Comparison of ENCODE assay signal across 18 mouse cellular contexts in the genomic region with DNA sequence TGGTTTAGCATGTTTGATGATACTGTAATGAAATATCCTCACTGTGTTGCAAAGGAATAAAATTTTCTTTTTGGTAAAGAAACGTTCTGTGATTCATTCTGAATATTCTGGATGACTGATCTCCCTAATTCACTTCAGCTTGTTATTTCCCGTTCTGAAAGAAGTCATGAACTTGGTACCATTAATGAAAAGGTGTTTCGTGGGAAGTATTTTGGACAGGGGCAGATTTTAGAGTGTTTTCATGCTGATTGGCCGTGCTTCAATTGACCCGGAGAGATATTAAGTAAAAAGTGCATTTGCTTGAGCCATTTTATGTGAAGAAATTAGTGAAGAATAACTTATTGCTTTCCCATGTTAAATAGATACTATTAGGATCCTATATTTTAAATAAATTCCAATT. TPM values are rescaled to one million over a fixed set of nuclear protein-coding genes. Genes with fewer than 3 reads are reported as not detected.
DNase-seq lines count a peak whose midpoint lies in the region; ATAC-seq and TF ChIP-seq lines count a peak whose summit lies in the region.
"Had no signal": no experiment of that assay in that cellular context is flagged by ENCODE, and none has a peak within 500 bp of the region (broad histone marks: within the 10 kb centered on the region; RNA-seq: fewer than 3 reads in every experiment).

No protein-coding gene starts in this region.

- no peak for ATAC-seq in hindbrain, embryonic 15.5 days (ENCODE audit: low FRiP score, low read depth)
- no peak for ATAC-seq in liver, embryonic 12.5 days
- no peak for ATAC-seq in midbrain, embryonic 12.5 days (ENCODE audit: low FRiP score, low read depth)

- no peak for TF ChIP-seq CTCF in liver, adult 2 months (IDR thresholded peaks at IDR 0.05; ENCODE audit: low read depth, low read length)

- peaks cover 16% of the 10 kb centered on the region for H3K27me3 ChIP-seq in hindbrain, embryonic 15.5 days
- H3K27me3 ChIP-seq in hindbrain, embryonic 10.5 days (ENCODE audit: insufficient read depth, poor library complexity, severe bottlenecking), result peaks cover 37% of the 10 kb centered on the region
- H3K27me3 ChIP-seq in liver, adult 2 months (ENCODE audit: control insufficient read depth, insufficient read depth, low read length), result no peaks in the 10 kb centered on the region
- H3K27me3 ChIP-seq in liver, embryonic 12.5 days (replicated peaks), result peaks cover 53% of the 10 kb centered on the region
- H3K27me3 ChIP-seq in midbrain, embryonic 12.5 days, result peaks cover 15% of the 10 kb centered on the region

- H3K4me2 ChIP-seq in hindbrain, embryonic 15.5 days, result peak overlapping the region; percentile 98
- no peak overlapping the region for H3K4me2 ChIP-seq in liver, embryonic 12.5 days
- peak overlapping the region; percentile 98 for H3K4me2 ChIP-seq in midbrain, embryonic 12.5 days (replicated peaks)

- H3K27ac ChIP-seq in hindbrain, embryonic 15.5 days (replicated peaks), result no peak overlapping the region
- no peak overlapping the region for H3K27ac ChIP-seq in hindbrain, embryonic 10.5 days
- no peak overlapping the region for H3K27ac ChIP-seq in liver, adult 2 months (replicated peaks; ENCODE audit: insufficient read depth, low read depth, low read length)
- H3K27ac ChIP-seq in liver, embryonic 12.5 days, result no peak overlapping the region
- no peak overlapping the region for H3K27ac ChIP-seq in midbrain, embryonic 12.5 days (replicated peaks)
- H3K27ac ChIP-seq: embryonic facial prominence, embryonic 15.5 days had no signal

- peaks cover 22% of the 10 kb centered on the region for H3K4me1 ChIP-seq in hindbrain, embryonic 15.5 days (replicated peaks)
- H3K4me1 ChIP-seq in hindbrain, embryonic 10.5 days (replicated peaks), result peaks cover 23% of the 10 kb centered on the region
- H3K4me1 ChIP-seq in liver, adult 2 months (ENCODE audit: control insufficient read depth, insufficient read depth, low read length), result peaks cover 14% of the 10 kb centered on the region; the same call in 1 of the 2 replicates
- no peaks in the 10 kb centered on the region for H3K4me1 ChIP-seq in liver, embryonic 12.5 days
- peaks cover 15% of the 10 kb centered on the region for H3K4me1 ChIP-seq in midbrain, embryonic 12.5 days

- H3K9me3 ChIP-seq in hindbrain, embryonic 15.5 days, result no peaks in the 10 kb centered on the region
- H3K9me3 ChIP-seq in hindbrain, embryonic 10.5 days, result no peaks in the 10 kb centered on the region
- H3K9me3 ChIP-seq in liver, embryonic 12.5 days (replicated peaks), result no peaks in the 10 kb centered on the region
- H3K9me3 ChIP-seq in midbrain, embryonic 12.5 days, result no peaks in the 10 kb centered on the region
- H3K9me3 ChIP-seq: embryonic facial prominence, embryonic 15.5 days had no signal

- peak; percentile 7 for DNase-seq in embryo, embryonic 10.5 days (ENCODE audit: low spot score)
- DNase-seq in embryo, embryonic 9.5 days (ENCODE audit: extremely low spot score), result no peak
- no peak for DNase-seq in hindbrain, embryonic 10.5 days (ENCODE audit: low spot score)
- peak; percentile 52 for DNase-seq in liver, adult 2 months (ENCODE audit: extremely low read depth, low read depth, low spot score)
- no peak for DNase-seq in kidney, postnatal 14 days
- DNase-seq: adrenal gland, adult 2 months; cerebellum, adult 8-10 months; gastrocnemius, postnatal 10 days; heart, adult 18-20 months; kidney, adult 18-20 months; kidney, postnatal 10 days; lung, adult 18-20 months; right cerebral cortex, postnatal 25 days; thymus, postnatal 36 days had no signal

- H3K9ac ChIP-seq in hindbrain, embryonic 15.5 days, result no peak overlapping the region
- H3K9ac ChIP-seq in liver, adult 2 months (ENCODE audit: low read depth, low read length), result no peak overlapping the region
- no peak overlapping the region for H3K9ac ChIP-seq in liver, embryonic 12.5 days
- no peak overlapping the region for H3K9ac ChIP-seq in midbrain, embryonic 12.5 days (replicated peaks)

- peak overlapping the region; percentile 53 for H3K4me3 ChIP-seq in hindbrain, embryonic 15.5 days
- H3K4me3 ChIP-seq in hindbrain, embryonic 10.5 days, result no peak overlapping the region; the same call in 1 of the 2 replicates
- H3K4me3 ChIP-seq in liver, adult 2 months (ENCODE audit: insufficient read depth, low read depth, low read length), result peak overlapping the region; percentile 54; the same call in 1 of the 2 replicates
- no peak overlapping the region for H3K4me3 ChIP-seq in liver, embryonic 12.5 days
- no peak overlapping the region for H3K4me3 ChIP-seq in midbrain, embryonic 12.5 days

- WGBS in hindbrain, embryonic 15.5 days, result 40% methylated on average over 5 of the region's 5 CpGs
- 44% methylated on average over 5 of the region's 5 CpGs for WGBS in hindbrain, embryonic 10.5 days
- 15% methylated on average over 5 of the region's 5 CpGs for WGBS in liver, adult 2 months
- WGBS in liver, embryonic 12.5 days (ENCODE audit: insufficient replicate concordance), result 32% methylated on average over 5 of the region's 5 CpGs
- 37% methylated on average over 5 of the region's 5 CpGs for WGBS in midbrain, embryonic 12.5 days

- H3K36me3 ChIP-seq in hindbrain, embryonic 15.5 days, result no peaks in the 10 kb centered on the region
- no peaks in the 10 kb centered on the region for H3K36me3 ChIP-seq in hindbrain, embryonic 10.5 days
- H3K36me3 ChIP-seq in liver, adult 2 months (ENCODE audit: control insufficient read depth, insufficient read depth, low read length), result no peaks in the 10 kb centered on the region
- no peaks in the 10 kb centered on the region for H3K36me3 ChIP-seq in liver, embryonic 12.5 days
- H3K36me3 ChIP-seq in midbrain, embryonic 12.5 days, result no peaks in the 10 kb centered on the region
- H3K36me3 ChIP-seq: embryonic facial prominence, embryonic 15.5 days had no signal

- peaks cover 28% of the 10 kb centered on the region; the same call in 1 of the 2 replicates for H3K79me2 ChIP-seq in liver, adult 2 months (ENCODE audit: control insufficient read depth, insufficient read depth, low read length)

- TF ChIP-seq POLR2A in liver, adult 2 months (IDR thresholded peaks at IDR 0.05; ENCODE audit: extremely low read depth, insufficient read depth, low read length), result no peak

RNA-seq across cellular contexts. Expression of gene Thrb, which starts 2.0 kb away (rescaled TPM):
- 2.3 TPM in 2 replicates for polyA plus RNA-seq in hindbrain, embryonic 15.5 days (2015; fragmentation: Nextera tagmentation; extraction: Ambion mirVana)
- 0.77 and 0.93 TPM in 2 replicates for polyA plus RNA-seq in hindbrain, embryonic 10.5 days (2016; fragmentation: Nextera tagmentation; extraction: Ambion mirVana)
- 34.6 and 36.1 TPM in 2 replicates for total RNA-seq in liver, adult 2 months (2014; rRNA removed)
- 8.6 and 11.0 TPM in 2 replicates for polyA plus RNA-seq in liver, adult 2 months (2012; rRNA removed)
- 1.5 and 1.9 TPM in 2 replicates for polyA plus RNA-seq in liver, embryonic 12.5 days (2016; fragmentation: Nextera tagmentation; extraction: Ambion mirVana)
- 1.3 and 1.9 TPM in 2 replicates for polyA plus RNA-seq in midbrain, embryonic 12.5 days (2016; fragmentation: Nextera tagmentation; extraction: Ambion mirVana)

Comparison
In these comparisons a context has a peak if more than half of its experiments do, and no peak if none do; other contexts are left out.
1. DNase-seq: peak in embryo, embryonic 10.5 days (single experiment) and liver, adult 2 months (single experiment); none in embryo, embryonic 9.5 days (single experiment), hindbrain, embryonic 10.5 days (single experiment) and kidney, postnatal 14 days (single experiment).
2. H3K4me3 ChIP-seq: peak in hindbrain, embryonic 15.5 days (single experiment) and liver, adult 2 months (single experiment); none in hindbrain, embryonic 10.5 days (single experiment), liver, embryonic 12.5 days (single experiment) and midbrain, embryonic 12.5 days (single experiment).